Mouse (Mus musculus): ENCODE results near the gene Cpsf6. TPM values are rescaled to one million over a fixed set of nuclear protein-coding genes. Genes with fewer than 3 reads are reported as not detected.

Gene Cpsf6
- polyA plus RNA-seq, 1 experiment = 14.8 TPM

DNA sequence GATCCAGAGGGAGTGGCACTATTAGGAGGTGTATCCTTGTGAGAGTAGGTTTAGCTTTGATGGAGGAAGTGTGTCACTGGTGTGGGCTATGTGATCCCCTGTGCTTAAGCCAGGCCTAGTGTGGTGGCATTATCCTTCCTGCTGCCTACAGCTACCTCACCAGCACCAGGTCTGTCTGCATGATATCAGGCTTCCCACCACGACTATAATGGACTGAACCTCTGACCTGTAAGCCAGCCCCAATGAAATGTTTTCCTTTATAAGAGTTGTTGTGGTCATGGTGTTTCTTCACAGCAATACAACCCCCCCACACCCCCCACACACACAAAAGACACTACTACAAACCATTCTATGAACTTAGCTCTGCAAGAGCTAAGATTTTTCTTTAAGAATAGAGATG lies 34.9 kb upstream of the Cpsf6 start:
- no peaks in the 10 kb centered on the region for H3K36me3 ChIP-seq (ENCODE audit: control insufficient read depth)
- H3K27me3 ChIP-seq (ENCODE audit: control insufficient read depth) = no peaks in the 10 kb centered on the region
- H3K4me3 ChIP-seq (replicated peaks) = no peak overlapping the region
- TF ChIP-seq GATA1 (IDR thresholded peaks at IDR 0.05; ENCODE audit: low read length) (no peak), TAL1 (IDR thresholded peaks at IDR 0.05; ENCODE audit: low read length) (no peak)
- no peaks in the 10 kb centered on the region for H3K9me3 ChIP-seq (ENCODE audit: control insufficient read depth, low read length)
- peaks cover 24% of the 10 kb centered on the region for H3K4me1 ChIP-seq (ENCODE audit: control insufficient read depth)

- no peak for TF ChIP-seq TAL1 (IDR thresholded peaks at IDR 0.05; ENCODE audit: low read length)
- H3K4me1 ChIP-seq (ENCODE audit: control insufficient read depth) = peaks cover 26% of the 10 kb centered on the region
- no peaks in the 10 kb centered on the region for H3K27me3 ChIP-seq (ENCODE audit: control insufficient read depth)
- H3K36me3 ChIP-seq (ENCODE audit: control insufficient read depth) = no peaks in the 10 kb centered on the region
- no peak overlapping the region for H3K4me3 ChIP-seq (replicated peaks)
- H3K9me3 ChIP-seq (ENCODE audit: control insufficient read depth, low read length) = no peaks in the 10 kb centered on the region
These were observed 34.0 kb upstream of the Cpsf6 start for GRCm38 (mm10) chr10:117413562-117414527.

GRCm38 (mm10) chr10:117412474-117413057 lies 32.8 kb upstream of the Cpsf6 start:
- H3K9me3 ChIP-seq (ENCODE audit: control insufficient read depth, low read length) = no peaks in the 10 kb centered on the region
- no peaks in the 10 kb centered on the region for H3K36me3 ChIP-seq (ENCODE audit: control insufficient read depth)
- no peak overlapping the region for H3K4me3 ChIP-seq (replicated peaks)
- H3K4me1 ChIP-seq (ENCODE audit: control insufficient read depth) = peaks cover 13% of the 10 kb centered on the region
- no peaks in the 10 kb centered on the region for H3K27me3 ChIP-seq (ENCODE audit: control insufficient read depth)
- TF ChIP-seq GATA1 (IDR thresholded peaks at IDR 0.05; ENCODE audit: low read length) = no peak
- no peak for TF ChIP-seq TAL1 (IDR thresholded peaks at IDR 0.05; ENCODE audit: low read length)

GRCm38 (mm10) chr10:117411716-117412473 lies 32.1 kb upstream of the Cpsf6 start:
- Histone ChIP-seq H3K27me3 (ENCODE audit: control insufficient read depth) (no peaks in the 10 kb centered on the region), H3K36me3 (ENCODE audit: control insufficient read depth) (no peaks in the 10 kb centered on the region), H3K4me1 (ENCODE audit: control insufficient read depth) (peaks cover 6% of the 10 kb centered on the region), H3K4me3 (replicated peaks) (no peak overlapping the region), H3K9me3 (ENCODE audit: control insufficient read depth, low read length) (no peaks in the 10 kb centered on the region)
- TF ChIP-seq TAL1 (IDR thresholded peaks at IDR 0.05; ENCODE audit: low read length) (no peak), GATA1 (IDR thresholded peaks at IDR 0.05; ENCODE audit: low read length) (no peak)

DNA sequence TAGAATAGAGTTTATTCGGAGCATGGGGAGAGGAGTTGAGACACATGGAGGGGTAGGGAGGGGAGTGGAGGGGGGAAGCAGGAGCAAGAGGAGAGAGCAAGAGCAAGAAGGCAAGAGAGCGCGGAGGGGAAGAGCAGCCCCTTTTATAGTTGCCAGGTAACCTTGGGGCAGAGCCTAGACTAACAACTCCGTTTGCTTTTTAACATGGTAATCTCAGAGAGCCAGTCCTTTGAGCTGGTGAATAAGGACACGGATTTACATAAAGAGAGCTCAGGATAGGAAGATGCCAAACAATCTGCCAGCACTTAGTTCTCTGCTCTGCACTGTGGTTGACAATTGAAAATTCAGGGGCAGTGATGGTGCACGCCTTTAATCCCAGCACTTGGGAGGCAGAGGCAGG lies 31.3 kb upstream of the Cpsf6 start:
- Histone ChIP-seq H3K4me3 (replicated peaks) (no peak overlapping the region), H3K9me3 (ENCODE audit: control insufficient read depth, low read length) (no peaks in the 10 kb centered on the region), H3K4me1 (ENCODE audit: control insufficient read depth) (peaks cover 5% of the 10 kb centered on the region), H3K36me3 (ENCODE audit: control insufficient read depth) (no peaks in the 10 kb centered on the region), H3K27me3 (ENCODE audit: control insufficient read depth) (no peaks in the 10 kb centered on the region)
- no peak for TF ChIP-seq TAL1 (IDR thresholded peaks at IDR 0.05; ENCODE audit: low read length)
- no peak for TF ChIP-seq GATA1 (IDR thresholded peaks at IDR 0.05; ENCODE audit: low read length)

DNA sequence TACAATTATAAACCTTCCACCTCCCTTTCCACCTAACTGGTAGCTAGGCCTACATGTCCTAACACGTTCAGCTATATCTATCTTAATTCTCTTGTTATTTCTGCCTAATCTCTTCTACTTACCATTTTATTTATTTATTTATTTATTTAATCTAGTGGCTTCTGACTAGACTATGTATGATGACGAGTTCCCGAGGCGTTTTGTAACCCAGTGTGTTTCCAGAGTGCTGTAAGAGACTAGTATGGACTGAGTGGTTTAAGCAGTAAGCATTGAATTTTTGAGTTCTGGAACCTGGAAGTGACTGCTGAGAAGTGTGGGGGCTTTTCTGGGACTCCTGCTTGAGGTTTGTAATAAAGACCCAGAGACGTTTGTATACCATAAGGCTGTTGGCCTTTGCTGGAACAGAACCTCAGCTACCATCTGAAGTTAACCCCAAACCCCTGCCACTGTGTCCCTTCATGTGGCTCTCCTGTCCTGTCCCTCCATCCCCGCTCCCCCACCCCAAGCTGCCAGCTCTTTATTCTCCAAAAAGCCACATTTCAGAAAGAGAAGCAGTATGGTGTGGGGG lies 30.8 kb upstream of the Cpsf6 start:
- Histone ChIP-seq H3K36me3 (ENCODE audit: control insufficient read depth) (no peaks in the 10 kb centered on the region), H3K27me3 (ENCODE audit: control insufficient read depth) (no peaks in the 10 kb centered on the region), H3K4me1 (ENCODE audit: control insufficient read depth) (peaks cover 5% of the 10 kb centered on the region), H3K4me3 (replicated peaks) (no peak overlapping the region), H3K9me3 (ENCODE audit: control insufficient read depth, low read length) (no peaks in the 10 kb centered on the region)
- TF ChIP-seq GATA1 (IDR thresholded peaks at IDR 0.05; ENCODE audit: low read length) = no peak
- no peak for TF ChIP-seq TAL1 (IDR thresholded peaks at IDR 0.05; ENCODE audit: low read length)

GRCm38 (mm10) chr10:117409373-117410354 lies 29.8 kb upstream of the Cpsf6 start:
- Histone ChIP-seq H3K4me1 (ENCODE audit: control insufficient read depth) (peaks cover 5% of the 10 kb centered on the region), H3K9me3 (ENCODE audit: control insufficient read depth, low read length) (no peaks in the 10 kb centered on the region), H3K4me3 (replicated peaks) (no peak overlapping the region), H3K36me3 (ENCODE audit: control insufficient read depth) (no peaks in the 10 kb centered on the region), H3K27me3 (ENCODE audit: control insufficient read depth) (no peaks in the 10 kb centered on the region)
- no peak for TF ChIP-seq GATA1 (IDR thresholded peaks at IDR 0.05; ENCODE audit: low read length)
- no peak for TF ChIP-seq TAL1 (IDR thresholded peaks at IDR 0.05; ENCODE audit: low read length)
